Mouse (Mus musculus) retina, postnatal 1 day (tissue): ENCODE data around the gene Slc25a11.

ENCODE experiments used
- DNase-seq: peaks from one replicate; pipeline ENCODE4 v3.0.0-alpha.2; 2012

The Slc25a11 gene

DNA sequence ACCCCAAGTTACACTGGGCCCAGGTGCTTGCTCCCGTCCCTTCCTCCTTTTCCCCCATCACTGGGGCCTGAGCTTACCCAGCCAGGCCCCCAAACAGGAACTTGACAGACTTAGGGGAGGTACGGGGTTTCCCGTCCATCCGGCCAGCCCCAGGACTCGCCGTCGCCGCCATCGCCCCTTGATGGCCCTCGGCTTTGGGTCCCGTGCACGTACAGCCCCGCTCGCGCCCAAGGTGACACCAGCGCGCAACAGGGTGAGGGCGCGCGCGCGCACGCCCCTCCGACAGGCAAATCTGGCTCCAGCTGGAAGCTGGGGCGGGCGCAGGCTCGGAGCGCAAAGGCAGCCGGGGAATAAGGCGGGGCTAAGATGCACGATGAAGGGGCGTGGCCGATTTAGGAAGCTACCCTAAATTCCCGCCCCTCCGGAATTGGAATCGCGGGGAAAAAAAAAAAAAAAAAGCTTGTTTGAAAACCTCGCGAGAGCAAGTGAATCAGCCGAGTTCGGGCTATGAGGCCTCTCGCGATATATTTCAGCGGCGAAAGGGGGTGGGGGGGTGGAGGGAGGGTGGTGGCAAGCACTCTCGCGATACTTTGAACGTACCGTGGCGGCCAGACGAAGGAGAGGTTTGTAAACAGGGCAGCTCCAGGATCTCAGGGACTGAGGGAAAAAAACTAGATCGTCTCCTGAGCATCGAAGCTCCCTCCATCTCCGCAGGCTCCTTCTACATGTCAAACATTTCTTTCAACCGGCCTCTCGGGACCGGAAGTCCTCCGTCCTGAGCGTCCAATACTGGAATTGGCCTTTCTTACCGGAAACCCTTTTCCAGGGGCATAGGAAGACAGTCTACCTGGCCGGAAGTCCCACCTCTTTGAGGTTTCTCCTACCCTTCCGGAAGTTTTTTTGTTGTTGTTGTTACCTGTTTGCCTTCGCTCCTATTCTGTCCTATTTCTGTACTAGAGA lies at the start of gene Slc25a11, which contains the start of gene Rnf167:
Gene Slc25a11 (minus strand): TSS at position 789 of the 960 bp plus-strand sequence.
Gene Rnf167 (plus strand): TSS at position 545 of the 960 bp plus-strand sequence.
- peak; percentile 100 for DNase-seq

DNA sequence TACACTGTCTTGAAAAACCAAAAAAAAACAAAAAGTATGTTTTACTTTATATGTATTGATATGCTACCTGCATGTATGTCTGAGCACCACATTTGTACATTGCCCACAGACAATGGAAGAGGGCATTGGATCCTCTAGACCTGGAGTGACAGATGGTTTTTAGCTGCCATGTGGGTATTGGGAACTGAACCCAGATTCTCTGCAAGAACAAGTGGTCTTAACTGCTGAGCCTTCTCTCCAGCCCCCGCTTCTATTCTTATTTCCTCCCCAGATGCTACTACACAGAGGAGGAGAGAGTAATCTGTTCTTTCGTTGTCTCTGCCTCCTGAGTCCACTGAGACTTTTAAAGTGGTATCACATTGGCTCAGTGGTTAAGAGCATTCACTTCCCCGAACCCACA lies 46.2 kb upstream of the Slc25a11 start:
- no peak for DNase-seq

GRCm38 (mm10) chr11:70689578-70689977 lies 42.3 kb upstream of the Slc25a11 start:
- no peak for DNase-seq

DNA sequence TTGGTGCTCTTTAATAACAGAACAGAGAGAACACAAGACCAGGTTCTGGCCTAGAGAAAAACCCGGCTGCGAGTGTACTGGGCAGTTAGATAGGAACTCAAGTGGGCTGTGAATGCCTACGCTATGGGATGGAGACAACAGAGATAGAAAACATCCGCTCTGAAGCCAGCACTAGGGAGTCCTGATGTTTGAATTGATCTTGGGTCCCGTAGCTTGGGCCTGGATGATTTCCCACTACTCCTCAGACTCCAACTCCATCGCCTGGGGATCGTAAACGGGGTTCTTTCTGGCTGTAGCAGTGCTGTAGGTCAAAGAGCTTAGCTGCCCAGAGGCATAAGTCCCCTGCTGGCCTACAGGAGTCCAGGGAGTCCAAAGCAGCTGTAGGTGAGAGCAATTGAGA lies 41.1 kb upstream of the Slc25a11 start:
- no peak for DNase-seq

GRCm38 (mm10) chr11:70687601-70688199 lies 40.4 kb upstream of the Slc25a11 start, which contains the start of gene Camta2:
TSS of gene Camta2 (minus strand) at chr11:70688105.
- DNase-seq = peak; percentile 91

DNA sequence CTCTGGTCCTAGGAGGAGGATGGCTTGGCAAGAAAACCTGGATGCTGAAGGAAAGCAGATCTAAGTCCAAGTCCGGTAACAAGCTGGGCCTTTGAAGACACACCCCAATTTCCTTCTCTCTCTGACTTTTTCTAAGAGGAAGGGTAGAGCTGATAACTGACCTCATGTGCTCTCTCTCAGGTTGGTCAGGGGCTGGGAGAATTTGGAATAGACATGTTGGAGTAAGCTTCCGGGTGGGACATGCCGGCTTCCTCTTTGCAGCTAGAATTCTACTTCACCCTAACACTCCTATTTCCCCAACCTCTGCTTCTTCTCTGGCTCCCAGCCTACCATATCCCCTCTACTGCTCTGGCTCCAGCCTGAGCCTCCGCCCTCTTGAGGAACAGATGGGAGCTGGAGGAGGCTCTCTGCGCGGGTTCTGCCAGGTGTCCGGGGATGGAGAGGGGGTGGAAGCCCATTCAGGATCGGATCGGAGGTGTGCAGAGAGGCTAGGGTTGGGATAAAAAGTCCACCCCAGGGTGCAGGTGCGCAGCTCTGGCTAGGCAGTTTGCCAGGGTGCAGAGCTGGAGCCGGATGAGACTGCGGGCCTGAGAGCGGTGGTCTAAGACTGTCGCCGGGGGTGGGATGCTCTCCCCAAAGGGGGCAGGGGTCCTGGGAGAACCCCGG lies 39.8 kb upstream of the Slc25a11 start:
- DNase-seq = peak; percentile 55

- no peak for DNase-seq
Measured at GRCm38 (mm10) chr11:70683640-70684039, 36.4 kb upstream of the Slc25a11 start.

GRCm38 (mm10) chr11:70681897-70682581 lies 34.8 kb upstream of the Slc25a11 start:
- DNase-seq = peak; percentile 90

GRCm38 (mm10) chr11:70681170-70681569 lies 33.9 kb upstream of the Slc25a11 start:
- DNase-seq = no peak

DNA sequence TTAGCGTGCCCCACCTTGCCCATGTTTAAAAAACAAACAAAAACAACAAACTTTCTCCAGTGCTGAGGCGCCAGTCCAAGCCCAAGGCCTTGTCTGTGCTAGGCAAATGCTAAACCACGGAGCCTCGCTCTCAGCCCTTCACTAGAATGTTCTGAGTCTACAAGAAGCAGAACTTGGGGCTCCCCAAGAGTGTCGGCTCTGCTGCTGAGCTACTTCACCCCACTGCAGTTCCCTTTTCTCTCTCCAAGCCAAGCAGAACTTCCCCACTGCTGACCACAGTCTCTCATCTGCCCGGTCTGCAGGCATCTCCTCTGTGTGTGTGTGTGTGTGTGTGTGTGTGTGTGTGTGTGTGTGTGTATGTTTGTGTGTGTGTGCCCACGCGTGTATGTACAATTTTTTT lies 32.6 kb upstream of the Slc25a11 start:
- no peak for DNase-seq

DNA sequence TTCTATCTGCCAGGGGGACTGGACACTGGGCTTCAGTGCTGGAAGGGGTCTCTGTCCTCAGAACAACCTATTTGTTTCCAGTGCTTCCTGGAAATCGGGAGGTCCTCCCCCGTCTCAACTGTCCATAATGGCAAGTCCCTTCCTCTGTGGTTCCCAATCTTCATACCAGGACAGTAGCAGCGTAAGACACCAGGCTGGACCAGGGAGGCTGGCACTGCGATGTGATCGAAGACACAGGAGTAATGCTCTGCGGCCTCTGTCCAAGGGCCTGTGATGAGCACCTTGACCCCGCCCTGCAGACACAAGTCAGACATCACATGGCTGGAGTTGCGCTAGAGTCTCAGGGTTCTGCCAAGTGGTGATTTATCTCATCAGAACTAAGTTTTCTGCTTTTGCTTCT lies 32.1 kb upstream of the Slc25a11 start:
- no peak for DNase-seq

DNA sequence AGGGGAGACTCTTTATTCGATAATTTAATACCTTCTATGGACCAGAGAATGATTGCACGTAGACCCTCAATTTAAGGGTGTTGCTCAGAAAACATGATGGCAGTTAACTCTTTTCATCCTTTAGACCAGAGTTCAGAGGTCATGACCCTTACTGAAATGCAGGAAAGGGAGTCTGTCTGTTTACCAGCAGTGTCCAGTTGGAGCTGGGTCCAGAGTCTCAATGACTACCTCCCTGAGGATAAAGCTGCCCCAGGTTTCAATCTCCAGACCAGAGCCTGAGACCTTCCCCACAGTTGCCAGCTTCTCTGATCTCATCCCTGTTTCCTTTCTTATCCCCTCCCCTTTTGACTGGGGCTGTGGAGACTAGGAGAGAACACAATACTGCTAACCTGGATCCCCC lies 31.3 kb upstream of the Slc25a11 start:
- DNase-seq = no peak

DNA sequence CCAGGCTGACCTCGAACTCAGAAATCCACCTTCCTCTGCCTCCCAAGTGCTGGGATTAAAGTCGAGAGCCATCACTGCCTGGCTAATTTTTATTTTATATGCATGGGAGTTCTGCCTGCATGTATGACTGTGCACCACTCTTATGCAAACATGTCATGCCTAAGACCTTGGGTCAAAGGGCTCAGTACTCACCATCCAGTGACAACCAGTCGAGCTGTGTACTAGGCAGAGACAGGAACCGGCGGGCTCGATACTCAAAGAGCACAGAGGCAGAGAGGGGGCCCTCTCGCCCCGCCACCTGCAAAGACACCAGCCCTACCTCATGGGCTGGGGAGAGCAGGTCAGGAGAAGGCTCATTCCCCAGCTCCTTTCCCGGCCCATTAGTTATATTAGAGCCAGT lies 30.8 kb upstream of the Slc25a11 start:
- DNase-seq = no peak

GRCm38 (mm10) chr11:70674501-70674900 lies 27.2 kb upstream of the Slc25a11 start:
- DNase-seq = no peak

DNA sequence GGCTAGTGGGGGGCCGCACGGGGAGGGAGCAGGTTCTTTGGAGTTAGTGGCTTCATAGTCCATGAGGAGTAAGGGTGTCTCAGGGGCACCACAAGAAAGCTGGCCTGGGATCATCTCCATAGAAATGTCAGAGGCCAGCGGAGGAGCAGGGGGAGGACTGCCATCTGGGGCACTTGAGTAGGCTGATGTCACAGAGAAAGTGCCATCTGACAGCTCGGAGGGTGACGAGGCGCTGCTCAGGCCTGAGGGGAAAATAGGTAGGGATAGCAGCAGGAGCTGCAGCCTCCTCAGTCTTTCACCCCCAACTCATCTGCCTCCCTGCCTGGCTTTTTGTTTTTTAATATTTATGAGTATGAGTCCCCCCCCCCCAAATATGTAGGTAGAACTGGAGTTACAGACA lies 26.7 kb upstream of the Slc25a11 start:
- DNase-seq = no peak

GRCm38 (mm10) chr11:70671333-70672047 lies 24.2 kb upstream of the Slc25a11 start:
- peak; percentile 13 for DNase-seq

DNA sequence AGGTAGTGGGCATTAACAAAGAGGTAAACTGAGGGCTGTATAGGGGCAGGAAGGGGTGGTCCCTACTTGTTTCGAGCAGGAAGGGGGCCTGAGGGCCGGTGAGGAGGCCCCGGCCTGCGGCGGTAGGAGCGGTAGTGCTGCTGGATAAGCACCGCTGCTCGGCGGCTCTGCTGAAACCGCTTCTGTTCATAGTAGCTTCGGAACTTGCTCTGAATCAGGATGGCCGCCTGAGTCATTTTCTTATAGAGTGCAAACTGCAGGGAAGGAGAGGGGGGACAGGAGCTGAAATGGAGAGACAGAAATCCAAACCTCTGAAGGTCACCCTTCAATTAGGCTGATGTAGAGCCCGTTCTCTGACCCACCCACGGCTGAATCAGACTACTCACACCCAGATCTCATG lies 23.2 kb upstream of the Slc25a11 start:
- no peak for DNase-seq

DNA sequence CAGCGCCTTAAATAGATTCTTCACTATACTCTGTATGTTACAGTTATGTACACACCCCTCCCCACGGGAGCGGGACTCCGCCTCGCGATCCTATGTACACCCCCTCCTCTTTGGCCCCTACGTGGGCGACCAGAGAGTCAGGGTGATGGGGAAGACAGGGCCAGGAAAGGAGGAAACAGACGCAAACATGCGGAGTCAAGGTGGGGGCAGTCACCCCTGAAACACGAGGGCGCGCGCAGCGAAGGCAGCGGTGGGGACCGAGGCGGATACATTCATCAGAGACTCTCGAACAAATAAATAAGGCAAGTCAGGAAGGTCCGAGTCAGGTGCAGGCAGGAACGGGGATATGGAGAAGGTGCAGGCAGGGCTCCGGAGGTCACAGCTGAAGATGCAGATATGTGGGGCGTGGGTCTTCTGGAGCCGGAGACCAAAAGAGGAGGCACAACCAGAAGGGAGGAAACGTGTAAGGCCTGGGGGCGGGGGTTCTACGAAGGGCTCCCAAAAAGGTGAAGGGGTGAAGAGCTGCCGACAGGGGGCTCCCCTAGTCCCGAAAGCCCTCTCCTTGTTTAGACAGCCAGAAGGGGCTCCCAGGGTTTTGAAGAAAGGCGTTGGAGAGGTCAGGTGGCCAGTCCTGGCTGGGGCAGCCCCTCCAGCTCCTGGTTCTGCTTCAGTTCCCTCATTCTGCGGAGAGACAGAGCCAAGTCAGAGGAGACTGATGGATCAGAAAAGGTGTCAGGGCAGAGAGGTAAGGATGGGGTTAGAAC lies 22.5 kb upstream of the Slc25a11 start:
- peak; percentile 83 for DNase-seq

GRCm38 (mm10) chr11:70668771-70669505 lies 21.7 kb upstream of the Slc25a11 start, which contains the start of gene Spag7:
TSS of gene Spag7 (minus strand) at chr11:70669416.
- peak; percentile 100 for DNase-seq

DNA sequence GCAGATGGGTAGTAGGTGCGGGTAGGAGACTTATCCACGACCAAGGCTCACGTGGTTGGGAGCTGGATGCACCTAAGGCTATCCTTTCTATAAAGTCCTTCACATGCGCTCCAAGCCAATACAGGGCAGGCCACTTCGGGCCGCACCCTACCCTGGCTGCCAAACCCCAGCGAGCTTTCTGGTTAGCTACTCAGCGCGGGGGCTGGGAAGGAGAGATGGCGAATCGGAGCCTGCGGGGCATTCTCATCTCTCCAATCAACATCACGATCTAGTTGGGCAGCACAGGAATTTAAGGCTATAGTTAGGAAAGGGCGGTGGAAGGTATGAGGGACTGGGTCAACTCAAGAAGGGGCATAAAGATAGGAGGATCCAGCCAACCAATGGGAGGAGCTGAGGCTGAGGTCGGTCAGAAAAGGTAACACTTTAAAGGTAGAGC lies 21.1 kb upstream of the Slc25a11 start:
- DNase-seq = no peak
